Mouse (Mus musculus) cerebellum, postnatal 14 days (tissue): ENCODE measurements around the gene Nup210.
"Not testable (repeated sequence)": the region's sequence is repeated elsewhere in the genome, so short reads cannot be mapped to it uniquely, and the experiment has no call there.

Source experiments
- DNase-seq, 2 experiments: peaks; one replicate each; pipeline ENCODE4 v3.0.0; 2021; ENCODE audit warnings: mixed read lengths in 2 of 2

Gene Nup210

GRCm38 (mm10) chr6:91104765-91105399 lies 11.7 kb downstream of the Nup210 start:
- no peak for DNase-seq

- DNase-seq: not testable (repeated sequence)
Observed at GRCm38 (mm10) chr6:91103421-91103820, 13.2 kb downstream of the Nup210 start.

GRCm38 (mm10) chr6:91100621-91101020 lies 16.0 kb downstream of the Nup210 start:
- DNase-seq: no peak

GRCm38 (mm10) chr6:91097879-91098278 lies 18.8 kb downstream of the Nup210 start:
- no peak for DNase-seq

- no peak for DNase-seq
Observed at GRCm38 (mm10) chr6:91095072-91095601, 21.5 kb downstream of the Nup210 start.

GRCm38 (mm10) chr6:91092216-91092899 lies 24.3 kb downstream of the Nup210 start:
- no peak for DNase-seq

GRCm38 (mm10) chr6:91085114-91085892 lies 31.3 kb downstream of the Nup210 start:
- peak in 1 of 2 experiments; percentile 47 for DNase-seq

GRCm38 (mm10) chr6:91080033-91080432 lies 36.6 kb downstream of the Nup210 start:
- DNase-seq: no peak

- DNase-seq: peak; percentile 68 to 73
Observed at GRCm38 (mm10) chr6:91076249-91076648, 40.4 kb downstream of the Nup210 start.

- DNase-seq: no peak
Observed at GRCm38 (mm10) chr6:91068511-91068910, 48.1 kb downstream of the Nup210 start.

GRCm38 (mm10) chr6:91067048-91067447 lies 49.6 kb downstream of the Nup210 start:
- DNase-seq: no peak

- DNase-seq: no peak
Observed at GRCm38 (mm10) chr6:91061296-91061695, 55.3 kb downstream of the Nup210 start.

GRCm38 (mm10) chr6:91059711-91060110 lies 56.9 kb downstream of the Nup210 start:
- peak; percentile 63 to 75 for DNase-seq

GRCm38 (mm10) chr6:91057989-91058388 lies 58.6 kb downstream of the Nup210 start:
- DNase-seq: peak in 1 of 2 experiments; percentile 20

GRCm38 (mm10) chr6:91056348-91056747 lies 60.3 kb downstream of the Nup210 start:
- DNase-seq: no peak

- no peak for DNase-seq
Observed at GRCm38 (mm10) chr6:91052572-91052971, 64.1 kb downstream of the Nup210 start.

- no peak for DNase-seq
Observed at GRCm38 (mm10) chr6:91048019-91048418, 68.6 kb downstream of the Nup210 start.

- DNase-seq: no peak
Observed at GRCm38 (mm10) chr6:91047434-91047833, 69.2 kb downstream of the Nup210 start.

GRCm38 (mm10) chr6:91046184-91046583 lies 70.4 kb downstream of the Nup210 start:
- DNase-seq: no peak

GRCm38 (mm10) chr6:91044628-91045331 lies 71.8 kb downstream of the Nup210 start:
- no peak for DNase-seq

GRCm38 (mm10) chr6:91041287-91041686 lies 75.3 kb downstream of the Nup210 start:
- DNase-seq: no peak

GRCm38 (mm10) chr6:91028256-91028655 lies 88.4 kb downstream of the Nup210 start:
- no peak for DNase-seq

- no peak for DNase-seq
Observed at GRCm38 (mm10) chr6:91020810-91021209, 95.8 kb downstream of the Nup210 start.
